Mouse (Mus musculus): ENCODE measurements around the gene Ankzf1.

Gene Ankzf1

DNA sequence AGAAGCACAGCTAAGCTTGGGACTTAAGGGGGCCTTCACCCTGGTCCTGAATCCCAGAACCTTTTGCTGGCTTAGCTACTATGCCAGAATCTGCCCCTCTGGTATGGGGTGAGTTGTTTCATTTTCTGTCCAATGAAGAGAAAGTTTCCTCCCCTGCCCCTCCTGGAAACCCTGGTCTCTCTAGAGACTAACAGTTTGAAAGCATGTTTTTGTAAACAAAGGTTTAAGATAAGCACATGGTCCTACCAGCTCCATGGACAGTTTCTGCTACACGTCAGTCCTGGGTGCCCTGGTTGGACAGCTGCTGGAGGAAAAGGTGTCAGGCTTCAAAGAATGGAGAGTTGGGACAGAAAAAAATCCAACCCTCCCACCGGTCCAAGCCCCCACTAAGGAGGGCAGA lies 1.4 kb upstream of the Ankzf1 start:
- no peak for DNase-seq

DNA sequence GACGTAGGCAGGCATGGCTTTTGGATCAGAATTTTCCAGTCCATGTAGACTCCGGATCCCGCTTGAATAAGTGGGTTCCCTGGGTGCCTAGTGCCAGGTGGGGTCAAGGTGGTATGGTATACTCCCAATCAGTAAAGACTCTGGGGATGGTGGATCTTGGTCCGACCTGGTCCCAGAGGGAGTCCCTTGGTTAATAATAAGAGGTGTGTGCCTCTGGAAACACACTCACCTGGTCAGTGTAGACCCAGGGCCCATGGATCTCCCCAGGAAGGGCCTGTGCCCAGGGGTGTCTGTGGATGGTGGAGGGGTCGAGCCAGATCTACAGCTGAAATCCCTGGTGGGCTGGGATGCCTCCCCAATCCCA lies 711 bp upstream of the Ankzf1 start:
- no peak for DNase-seq

DNA sequence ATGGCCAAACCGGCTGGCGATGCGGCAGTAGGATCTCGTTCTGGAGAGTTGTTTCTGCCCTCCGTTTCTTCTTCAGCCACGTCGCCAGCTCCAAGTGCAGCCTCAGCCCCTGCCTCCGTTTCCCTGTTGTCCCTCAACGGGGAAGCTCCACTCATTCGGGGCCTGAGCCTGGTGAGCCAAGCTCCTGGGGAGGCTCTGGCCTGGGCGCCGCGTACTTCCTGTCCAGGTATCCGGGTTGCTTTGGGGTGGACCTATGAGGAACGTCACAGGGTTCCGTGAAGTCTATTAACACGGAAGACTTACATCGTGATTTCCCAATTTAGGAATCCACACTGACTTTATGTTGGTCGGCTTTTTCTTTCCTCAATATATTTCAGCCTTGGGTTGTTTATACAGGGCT lies 501 bp downstream of the Ankzf1 start:
- no peak for DNase-seq

DNA sequence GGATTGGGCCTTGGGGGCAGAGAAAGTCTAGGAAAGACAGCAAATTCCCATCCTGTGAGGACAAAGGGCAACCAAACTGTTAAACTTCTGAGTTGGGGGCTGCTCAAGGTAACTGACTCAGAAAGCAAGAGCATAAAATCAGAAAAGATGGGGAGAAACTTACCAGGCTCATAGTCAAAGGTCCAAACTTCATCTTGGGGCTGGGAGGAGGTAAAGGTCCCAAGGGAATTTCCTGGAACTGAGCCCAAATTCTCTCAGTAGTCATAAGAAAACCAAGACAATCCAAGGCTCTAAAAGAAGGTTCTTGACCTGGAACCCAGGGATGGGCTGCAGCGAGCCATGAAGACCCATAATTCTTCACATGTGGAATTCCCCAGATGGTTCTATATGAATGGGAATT lies 9.3 kb downstream of the Ankzf1 start:
- DNase-seq, result no peak

DNA sequence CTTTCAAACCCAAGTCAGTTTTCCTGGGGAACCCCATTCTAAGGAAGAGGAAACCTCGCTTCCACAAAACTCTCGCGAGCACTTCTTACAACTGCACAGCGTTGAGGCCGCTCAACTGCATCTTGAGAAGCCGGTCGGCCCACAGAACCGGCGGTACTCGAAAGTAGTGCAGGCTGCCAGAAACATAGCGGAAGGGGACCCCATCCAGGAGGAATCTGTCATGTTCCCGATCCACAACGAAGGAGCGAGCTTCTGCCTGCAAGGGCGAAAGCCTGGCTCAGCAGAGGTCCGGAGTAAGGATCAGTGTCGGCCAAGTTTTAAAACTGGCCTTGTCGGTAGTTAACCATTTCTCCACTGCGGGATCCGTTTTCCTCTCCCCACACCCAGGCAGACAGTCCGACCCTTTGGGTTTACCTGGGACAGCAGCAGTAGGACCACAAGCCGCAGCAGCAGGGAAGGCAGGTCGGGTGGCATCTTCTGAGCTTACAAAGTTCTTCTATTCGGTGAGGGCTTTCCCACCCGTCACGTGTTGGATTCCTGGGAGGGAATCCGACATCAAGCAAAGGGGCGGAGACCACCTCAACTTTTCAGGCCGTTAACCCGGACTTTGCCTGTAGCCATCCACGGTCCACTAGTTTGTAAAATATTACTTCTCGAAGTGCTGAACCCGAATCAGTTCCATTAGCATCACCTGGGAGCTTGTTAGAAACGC lies 17.2 kb downstream of the Ankzf1 start:
- peak; percentile 51 for DNase-seq

DNA sequence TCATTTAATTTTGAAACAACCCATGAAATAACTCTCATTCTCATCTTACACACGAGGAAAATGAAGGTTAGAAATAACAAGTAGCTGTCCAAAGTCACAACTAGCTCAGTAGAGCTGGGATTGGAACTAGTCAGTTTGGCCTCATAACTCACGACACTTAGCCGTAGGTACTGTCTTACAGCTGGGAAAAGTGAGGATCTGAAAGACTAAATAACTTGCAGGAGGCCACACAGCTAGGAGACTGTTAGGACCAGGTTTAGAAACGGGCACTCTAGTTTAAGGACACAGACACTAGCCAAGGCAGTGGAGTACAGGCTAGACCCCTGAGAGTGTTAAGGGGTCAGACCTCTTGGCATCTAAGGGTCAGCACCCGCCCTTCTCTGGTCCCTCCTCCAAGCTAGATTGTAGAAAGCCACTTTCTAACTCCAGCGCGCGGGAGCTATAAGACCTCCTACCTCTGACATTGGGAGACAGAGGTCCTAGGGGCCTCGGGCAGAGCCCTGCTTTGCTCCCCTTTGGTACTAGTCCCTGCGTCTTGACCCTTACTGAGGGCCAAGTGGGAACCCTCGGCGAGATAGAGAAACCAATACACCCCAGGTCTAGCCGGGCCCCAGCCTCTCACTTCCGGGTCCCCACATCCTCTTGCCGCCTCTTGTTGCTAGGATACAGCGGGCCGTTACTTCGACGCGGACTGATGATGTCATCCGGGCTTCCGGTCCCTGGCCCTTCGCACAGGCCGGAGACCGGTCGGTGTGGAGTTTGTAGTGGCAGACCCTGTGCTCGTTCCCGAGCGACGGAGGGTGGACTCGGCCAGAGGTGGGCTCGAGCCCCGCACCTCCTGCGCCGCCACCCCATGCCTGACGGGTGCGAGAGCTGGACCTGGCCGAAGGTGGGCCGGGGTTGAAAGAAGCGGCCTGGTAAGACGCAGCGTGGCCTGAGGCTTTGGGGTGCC lies 18.5 kb downstream of the Ankzf1 start, which contains the start of the genes Glb1l and Stk16:
Glb1l (minus strand) TSS at position 678 of the 952 bp plus-strand sequence.
Stk16 (plus strand) TSS at position 703 of the 952 bp plus-strand sequence.
- DNase-seq, result peak; percentile 95

DNA sequence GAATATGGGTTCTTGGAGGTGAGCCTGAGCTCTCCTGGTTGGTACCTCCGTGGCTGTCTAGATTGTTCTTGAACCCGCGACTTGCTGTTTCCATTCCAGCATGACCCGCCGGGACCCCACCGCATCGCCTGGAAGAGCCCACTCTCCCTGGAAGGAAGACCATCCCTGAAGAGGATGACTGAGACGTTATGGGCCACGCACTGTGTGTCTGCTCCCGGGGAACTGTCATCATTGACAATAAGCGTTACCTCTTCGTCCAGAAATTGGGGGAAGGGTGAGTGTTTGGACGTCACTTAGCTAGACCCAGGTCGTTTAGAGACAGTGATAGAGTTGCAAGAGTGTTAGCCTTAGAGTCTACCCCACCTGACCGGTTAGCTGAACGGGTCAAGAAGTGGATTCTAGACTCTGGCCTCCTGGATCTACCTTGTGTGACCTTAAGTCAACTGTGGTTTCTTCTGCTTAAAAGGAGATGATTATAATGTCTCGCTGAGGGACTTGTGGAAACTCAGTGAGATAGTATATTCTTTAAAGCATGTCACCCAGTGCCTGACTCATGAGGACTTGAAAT lies 19.3 kb downstream of the Ankzf1 start:
- no peak for DNase-seq

DNA sequence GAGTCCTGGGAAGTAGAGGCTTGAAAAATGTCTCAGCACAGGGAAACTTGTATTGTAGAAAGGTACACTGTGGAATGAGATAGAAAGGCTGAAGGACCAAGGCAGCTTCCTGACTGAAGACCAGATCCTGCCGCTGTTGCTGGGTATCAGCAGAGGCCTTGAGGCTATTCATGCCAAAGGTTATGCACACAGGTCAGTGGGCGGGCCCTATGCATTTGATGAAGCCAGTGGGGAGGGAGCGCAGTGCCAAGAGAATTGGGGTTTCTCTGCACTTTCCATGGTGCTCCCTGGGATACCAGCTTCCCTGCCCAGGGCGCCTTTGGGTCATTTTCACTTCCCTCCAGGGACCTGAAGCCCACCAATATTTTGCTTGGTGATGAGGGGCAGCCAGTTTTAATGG lies 20.6 kb downstream of the Ankzf1 start:
- DNase-seq, result no peak

DNA sequence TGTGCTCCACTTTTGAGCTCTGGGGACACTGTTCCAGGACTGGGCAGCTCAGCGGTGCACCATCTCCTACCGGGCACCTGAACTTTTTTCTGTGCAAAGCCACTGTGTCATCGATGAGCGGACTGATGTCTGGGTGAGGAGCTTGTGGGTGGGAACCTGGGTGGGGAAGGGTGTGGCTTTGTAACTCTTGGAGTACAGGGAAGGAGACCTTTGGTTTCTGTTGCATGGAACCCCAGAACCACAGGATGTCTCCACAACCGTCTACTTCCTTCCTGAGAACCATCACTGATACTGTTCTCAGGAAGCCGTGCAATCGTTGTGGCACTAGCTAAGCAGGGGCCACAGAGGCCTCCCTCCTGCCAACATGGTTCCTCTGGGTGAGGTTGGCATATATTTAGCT lies 21.1 kb downstream of the Ankzf1 start:
- peak; percentile 27 for DNase-seq

DNA sequence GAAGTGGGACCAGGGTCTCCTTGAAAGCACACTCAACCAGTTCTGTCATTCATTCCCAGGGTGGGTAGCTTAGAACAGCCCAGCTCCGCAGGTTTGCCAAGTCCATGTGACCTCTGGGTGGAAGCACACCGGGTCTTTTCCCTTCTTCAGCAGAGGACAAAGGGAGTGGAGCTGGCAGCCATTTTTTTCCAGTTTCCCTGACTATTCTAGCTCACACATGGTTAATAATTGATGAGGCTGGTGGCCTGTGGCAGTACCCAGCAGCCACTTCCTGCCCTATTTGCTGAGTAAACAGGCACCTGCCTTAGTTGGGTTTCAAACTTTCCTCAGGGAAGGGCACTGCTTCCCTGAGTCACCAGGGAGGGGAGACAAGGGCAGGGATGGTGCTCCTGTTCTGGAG lies 22.5 kb downstream of the Ankzf1 start:
- no peak for DNase-seq

DNA sequence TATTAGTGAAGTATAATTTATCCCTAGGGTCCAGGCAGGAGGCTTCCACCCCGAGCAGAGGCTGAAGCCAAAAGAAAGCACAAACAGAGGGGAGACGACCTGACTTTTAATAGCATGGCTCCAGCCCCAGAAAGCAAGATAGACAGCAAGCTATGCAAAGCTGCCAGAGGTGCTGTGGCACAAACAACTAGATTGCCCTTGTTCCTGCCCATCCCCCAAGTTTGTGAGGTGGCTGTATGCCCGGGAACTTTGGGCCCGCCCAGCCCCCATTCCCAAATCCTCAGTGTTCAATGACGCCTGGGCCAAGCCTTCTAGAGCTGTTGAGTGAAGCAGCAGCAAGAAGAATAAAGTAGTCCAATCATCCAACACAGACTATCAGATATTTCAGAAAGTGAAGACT lies 22.9 kb downstream of the Ankzf1 start:
- no peak for DNase-seq

DNA sequence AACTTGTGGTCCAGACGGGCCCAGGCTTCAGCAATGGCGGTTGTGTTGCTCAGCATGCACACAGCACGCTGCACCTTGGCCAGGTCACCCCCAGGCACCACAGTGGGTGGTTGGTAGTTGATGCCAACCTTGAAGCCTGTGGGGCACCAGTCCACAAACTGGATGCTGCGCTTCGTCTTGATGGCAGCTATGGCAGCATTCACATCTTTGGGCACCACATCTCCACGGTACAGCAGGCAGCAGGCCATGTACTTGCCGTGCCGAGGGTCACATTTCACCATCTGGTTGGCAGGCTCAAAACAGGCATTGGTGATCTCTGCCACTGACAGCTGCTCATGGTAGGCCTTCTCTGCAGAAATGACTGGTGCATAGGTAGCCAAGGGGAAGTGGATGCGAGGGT lies 23.8 kb downstream of the Ankzf1 start:
- DNase-seq, result no peak

DNA sequence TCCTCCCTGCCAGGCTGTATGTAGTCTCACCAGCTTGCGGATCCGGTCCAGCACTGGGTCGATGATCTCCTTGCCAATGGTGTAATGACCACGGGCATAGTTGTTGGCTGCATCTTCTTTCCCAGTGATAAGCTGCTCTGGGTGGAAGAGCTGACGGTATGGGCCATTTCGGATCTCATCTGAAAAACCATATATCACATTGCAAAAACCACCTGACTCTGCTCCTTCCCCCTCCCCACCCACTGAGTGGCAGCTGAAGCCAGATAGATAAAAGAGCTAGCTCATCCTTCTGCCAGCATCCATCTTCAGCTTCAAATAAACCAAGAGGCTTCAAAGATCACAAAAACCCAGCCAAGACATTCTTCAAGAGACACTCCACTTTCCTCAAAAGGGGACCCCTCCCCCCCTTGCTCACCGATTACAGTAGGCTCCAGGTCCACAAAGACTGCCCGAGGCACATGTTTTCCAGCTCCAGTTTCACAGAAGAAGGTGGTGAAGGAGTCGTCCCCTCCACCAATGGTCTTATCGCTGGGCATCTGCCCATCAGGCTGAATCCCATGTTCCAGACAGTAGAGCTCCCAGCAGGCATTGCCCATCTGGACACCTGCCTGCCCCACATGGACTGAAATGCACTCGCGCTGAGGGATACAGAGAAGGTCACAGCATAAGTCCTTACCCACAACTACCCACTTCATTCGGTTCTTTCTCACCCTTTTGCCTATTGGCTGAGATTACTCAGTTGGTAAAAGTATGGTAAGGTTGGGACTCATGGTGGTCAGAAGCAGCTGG lies 25.0 kb downstream of the Ankzf1 start:
- DNase-seq, result peak; percentile 28

DNA sequence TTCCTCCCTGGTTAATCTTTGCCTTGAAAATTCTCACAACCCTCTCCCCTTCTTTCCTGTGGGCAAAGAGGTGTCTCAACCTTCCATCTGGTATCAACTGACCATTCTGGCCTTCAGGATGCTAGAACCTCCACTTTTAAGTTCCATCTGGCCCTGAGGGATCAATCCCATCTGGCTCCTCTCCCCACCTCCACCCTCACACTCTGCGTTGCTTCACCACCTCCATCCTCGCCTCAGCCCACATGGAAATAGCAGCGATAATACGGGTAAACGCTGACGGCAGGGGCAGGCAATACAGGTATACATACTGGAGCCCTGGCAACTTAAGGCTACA lies 25.9 kb downstream of the Ankzf1 start:
- no peak for DNase-seq

DNA sequence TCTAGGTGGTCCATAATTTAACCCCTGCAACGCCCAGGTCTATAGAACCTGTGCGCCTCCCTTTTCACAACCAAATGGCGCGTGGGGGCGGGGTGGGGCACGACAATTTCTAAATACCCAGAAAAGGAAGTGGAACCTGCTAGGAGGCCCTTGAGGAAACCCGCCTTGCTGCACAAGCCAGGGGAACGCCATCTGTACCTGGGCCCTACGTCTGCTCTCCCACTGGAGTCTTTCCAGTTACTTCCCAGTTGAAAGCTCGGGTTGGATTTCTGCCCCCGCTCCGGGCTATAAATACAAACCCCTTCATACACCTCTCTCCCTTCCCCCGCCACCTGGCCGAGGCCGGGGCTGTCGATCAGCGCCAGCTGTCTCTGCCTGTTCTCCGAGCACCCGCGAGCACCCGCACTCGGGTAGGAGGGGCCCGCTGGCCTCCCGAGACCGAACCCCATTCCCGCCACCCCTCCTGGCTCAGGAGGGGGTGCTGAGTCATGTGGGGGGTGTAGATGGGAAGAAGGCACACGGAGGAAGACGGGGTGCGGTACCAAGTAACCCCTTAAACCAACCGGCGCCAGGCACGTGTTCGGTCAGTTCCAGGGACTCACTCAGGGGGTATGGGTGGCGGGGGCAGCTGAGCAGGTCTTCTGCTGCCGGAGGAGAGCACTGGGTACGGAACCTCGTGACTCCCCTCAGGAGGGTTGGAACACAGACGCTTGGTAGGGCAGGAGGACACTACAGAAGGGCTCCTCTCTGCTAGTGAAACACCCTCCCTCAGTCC lies 26.5 kb downstream of the Ankzf1 start:
- peak; percentile 73 for DNase-seq

DNA sequence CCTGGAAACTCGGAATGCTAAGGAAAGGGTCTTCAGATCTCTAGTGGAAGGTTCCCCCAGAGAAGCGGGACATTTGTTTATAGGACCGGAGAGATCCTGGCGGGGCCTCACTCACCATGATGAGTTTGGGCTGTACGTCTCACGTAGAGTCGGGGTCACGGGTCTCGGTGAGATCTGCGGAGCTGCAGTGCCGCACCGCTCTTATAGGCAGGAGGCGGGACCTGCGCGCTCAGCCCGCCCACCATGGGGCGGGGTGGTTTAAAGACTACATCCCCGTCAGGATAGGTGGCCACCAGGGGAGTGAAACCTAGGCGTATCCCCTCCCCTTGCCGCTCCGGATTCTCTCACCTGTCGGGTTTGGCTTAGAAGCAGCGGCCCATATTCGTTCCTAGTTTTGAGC lies 27.1 kb downstream of the Ankzf1 start:
- DNase-seq, result peak; percentile 98

DNA sequence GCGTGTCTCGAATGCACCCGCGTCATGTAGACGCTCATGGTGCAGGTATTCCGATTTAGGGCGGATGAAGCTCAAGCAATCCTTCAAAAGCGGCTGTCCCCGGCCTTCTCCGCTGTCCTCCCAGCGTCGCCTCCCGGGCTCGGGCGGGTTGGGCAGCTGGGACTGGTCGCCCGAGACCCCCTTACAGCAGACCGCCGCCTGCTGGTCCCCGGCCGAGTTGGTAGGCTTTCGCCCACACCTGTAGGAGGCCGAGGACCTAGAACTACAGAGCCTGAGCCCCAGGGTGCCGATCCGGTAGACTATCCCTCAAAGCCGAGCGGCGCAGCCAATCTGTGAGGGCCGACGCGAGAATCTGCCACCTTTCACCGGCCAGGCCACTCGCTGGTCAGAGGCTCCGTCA lies 27.6 kb downstream of the Ankzf1 start, which contains the start of gene Tuba4a:
Tuba4a (minus strand) TSS at position 335 of the 400 bp plus-strand sequence.
- DNase-seq, result no peak

DNA sequence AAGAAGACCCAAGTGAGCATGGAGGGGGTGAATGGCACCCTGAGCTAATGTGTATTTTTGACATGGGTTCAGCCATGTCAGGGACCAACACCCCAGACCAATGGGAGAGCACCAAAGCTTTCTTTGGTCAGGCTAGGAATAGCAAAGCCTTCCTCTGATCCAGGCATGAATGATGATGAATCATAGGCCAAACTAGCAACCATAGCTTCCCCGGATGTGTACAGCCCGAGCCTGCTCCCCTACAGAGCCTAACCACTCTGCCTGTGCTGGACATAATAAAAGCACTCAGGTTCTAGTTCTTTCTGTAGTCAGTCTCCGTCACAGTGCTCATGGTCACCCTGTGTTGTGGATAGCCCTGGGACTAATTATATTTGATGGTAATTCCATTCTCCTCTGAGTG lies 29.6 kb downstream of the Ankzf1 start:
- no peak for DNase-seq

DNA sequence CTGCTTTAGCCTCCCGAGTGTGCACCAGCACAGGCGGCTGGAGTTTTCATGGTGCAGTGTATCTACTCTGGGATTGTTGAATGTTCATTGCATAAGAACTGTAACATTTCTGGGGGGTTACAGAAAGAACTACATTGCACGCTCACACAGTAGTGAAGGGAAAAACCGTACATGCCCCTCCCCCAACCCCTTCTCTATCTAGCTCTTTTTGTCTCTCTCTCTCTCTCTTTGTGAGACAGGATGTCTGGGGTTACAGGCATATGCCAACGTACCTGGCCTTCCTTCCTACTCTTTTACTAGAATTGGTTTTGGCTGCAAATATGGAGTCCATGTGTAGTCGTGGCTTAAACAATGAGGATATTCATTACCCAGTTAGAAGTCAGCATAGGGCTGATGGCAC lies 31.0 kb downstream of the Ankzf1 start:
- DNase-seq, result peak; percentile 60

DNA sequence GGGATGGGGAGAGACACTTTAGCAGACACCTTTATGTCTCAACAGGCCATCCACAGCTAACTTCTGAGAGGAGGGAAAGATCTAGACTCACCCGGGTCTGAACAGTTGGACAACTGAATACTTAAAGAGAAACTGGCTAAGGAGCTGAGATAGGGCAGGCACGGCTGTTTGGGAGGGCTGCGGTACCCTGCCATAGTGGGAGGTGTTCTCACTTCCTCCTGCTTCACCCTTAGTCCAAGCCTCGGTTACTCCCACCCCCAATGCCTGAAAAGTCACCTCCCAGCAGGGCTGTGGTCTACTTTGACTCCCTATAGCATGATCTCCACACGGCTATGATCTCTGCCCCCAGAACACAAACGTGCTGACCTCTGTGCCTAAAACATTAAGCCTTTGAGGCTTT lies 31.6 kb downstream of the Ankzf1 start:
- DNase-seq, result peak; percentile 51

DNA sequence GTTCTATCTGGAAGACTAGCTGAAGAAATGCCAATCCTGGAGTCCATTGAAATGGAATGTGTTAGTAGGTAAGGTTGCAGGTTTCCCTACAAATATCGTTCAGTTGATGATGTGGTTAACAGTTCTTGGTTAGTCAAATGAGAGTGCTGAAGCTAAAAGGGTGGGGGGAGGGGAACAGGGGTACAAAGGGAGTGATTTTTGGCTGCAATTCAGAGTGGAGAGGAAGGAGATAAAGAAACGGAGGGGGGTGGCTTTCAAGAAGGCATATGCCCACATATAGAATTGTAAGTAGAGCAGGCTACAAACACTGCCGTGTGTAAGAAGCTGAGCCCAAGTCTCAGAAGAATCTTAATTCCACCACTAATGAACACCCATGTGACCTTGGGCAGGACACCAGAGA lies 33.5 kb downstream of the Ankzf1 start:
- DNase-seq, result no peak

DNA sequence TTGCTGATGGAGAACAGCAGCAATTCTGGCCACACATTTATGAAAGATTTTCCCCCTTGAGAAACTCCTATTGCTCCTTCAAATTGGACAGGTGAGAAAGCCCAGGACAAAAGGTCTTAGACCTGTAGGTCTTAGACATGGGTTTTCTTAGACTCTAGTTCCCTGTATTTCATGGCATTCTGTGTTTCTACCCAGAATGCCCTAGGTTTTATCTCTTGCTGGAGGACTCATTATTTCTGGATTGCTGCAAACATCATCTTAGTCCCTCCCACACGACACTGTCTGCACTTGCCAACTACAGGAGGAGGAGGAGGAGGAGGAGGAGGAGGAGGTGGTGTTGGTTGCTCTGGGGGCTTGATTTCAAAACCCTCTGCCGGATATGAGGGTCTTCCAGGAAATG lies 34.2 kb downstream of the Ankzf1 start:
- DNase-seq, result no peak

Data from thymus, postnatal 25 days (tissue).